Mouse (Mus musculus) subcutaneous adipose tissue, adult 2 months (tissue): ENCODE results near the gene Eps15. TPM values are rescaled to one million over a fixed set of nuclear protein-coding genes. Genes with fewer than 3 reads are reported as not detected.

Experiments
- polyA plus RNA-seq: library from polyadenylated mRNA; depleted of rRNA; stranded (reverse); fragments of >200 nt; gene quantifications from 2 replicates; pipeline ENCODE4 v1.2.3, GENCODE M21; 2012; ENCODE audit warnings: low replicate concordance; rRNA removed

Eps15 gene
- polyA plus RNA-seq, result 17.3 and 20.7 TPM in 2 replicates

DNA sequence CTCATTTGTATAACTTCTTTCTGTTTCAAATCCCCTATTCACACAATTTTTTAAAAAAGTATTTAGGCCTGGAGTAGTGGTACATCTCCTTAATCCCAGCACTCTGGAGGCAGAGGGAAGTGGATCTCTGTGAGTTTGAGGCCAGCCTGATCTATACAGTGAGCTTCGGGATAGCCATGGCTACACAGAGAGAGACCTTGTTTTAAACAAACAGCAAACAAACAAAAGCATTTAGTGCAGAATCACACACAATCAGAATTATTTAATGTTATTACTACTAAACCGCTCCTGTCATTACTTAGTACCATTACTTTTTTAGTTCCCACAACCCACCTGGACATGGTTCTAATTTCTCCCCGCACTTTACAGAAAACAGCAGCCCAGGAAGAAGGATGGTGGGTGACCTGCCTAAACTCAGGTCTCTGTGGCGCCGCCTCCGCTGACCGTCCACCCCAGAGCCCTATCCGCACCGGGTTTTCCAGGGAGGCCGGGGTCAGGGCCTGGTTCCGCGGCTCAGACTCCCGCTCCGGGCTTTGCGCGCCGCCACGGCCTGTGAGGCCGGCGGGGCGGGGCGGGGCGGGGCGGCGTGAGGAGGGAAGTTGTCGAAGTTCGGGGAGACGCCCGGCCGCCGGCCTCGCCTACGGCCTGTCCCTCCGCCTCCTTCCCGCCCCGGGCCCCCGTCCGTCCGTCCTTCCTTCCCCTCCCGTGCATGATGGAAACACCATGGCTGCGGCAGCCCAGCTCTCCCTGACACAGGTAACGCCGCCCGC, at the start of gene Eps15:
TSS of gene Eps15 (plus strand) at position 580 of the 770 bp plus-strand sequence.

DNA sequence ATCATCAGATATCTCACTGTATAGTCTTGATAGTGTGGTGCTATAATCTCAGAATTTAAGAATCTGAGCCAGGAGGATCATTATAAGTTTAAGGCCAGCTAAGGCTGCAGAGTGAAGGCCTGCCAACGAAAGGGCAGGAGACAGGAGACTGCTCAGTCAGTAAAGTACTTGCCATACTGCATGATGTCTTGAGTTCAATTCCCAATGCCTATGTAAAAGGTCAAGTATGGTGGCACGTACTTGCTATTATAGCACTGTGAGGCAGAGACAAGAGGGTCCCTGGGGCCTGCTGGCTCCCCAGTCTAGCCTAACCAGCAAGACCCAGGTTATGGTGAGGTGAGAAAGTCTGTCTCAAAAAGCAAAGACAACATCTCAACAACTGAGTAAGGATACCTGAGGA, 45.9 kb upstream of the Eps15 start, which contains the start of gene Calr4:
TSS of gene Calr4 (plus strand) at position 301 of the 400 bp plus-strand sequence.

DNA sequence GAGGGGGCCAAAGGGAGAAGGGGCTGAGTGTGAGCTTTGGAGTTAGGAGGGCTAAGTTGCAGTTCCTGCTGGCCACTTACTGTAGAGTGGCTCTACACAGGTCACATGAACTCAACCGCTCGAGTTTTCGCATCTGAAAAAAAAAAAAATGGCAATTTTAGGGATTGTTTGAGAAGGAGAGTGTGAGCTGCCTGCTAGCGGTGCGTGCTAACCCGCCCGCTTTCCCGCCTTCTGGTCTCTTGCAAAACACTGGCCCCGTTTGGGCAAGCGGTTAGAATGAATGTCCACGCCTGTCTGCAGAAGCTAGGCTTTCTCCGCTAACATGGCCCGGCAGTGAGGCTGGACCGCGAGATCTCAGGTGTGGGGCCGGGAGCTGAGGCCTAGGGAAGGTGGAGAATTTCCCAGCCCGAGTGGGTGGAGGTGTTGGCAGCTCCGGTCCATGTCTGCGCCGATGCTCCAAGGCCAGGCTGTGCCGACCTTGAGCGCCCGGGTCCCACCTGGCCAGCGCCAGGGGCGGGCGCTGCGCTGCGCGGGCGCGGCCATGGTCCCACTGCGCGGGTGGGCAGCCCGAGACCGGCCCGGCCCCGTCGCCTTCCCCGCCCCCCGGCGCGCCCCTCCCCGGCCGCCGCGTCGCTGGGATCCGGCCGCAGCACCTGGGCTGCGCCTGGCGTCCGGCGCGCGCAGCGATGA, 126.6 kb downstream of the Eps15 start, which contains the start of gene Ttc39a:
TSS of gene Ttc39a (plus strand) at position 138 of the 690 bp plus-strand sequence.

Other genes with a start within 250 kb of the Eps15 start
- 127 and 169 TPM in 2 replicates for gene Osbpl9, start 78.0 kb upstream of the Eps15 start, polyA plus RNA-seq
- gene Calr4, start 45.8 kb upstream of the Eps15 start, polyA plus RNA-seq, result 0.13 TPM in 1 of 2 replicates, not detected in the other
- gene Ttc39a, start 126.4 kb downstream of the Eps15 start, polyA plus RNA-seq, result 0.46 and 9.5 TPM in 2 replicates
- 53.9 and 83.0 TPM in 2 replicates for gene Rnf11, start 204.5 kb downstream of the Eps15 start, polyA plus RNA-seq